Mouse (Mus musculus) G1E (cell line): ENCODE data around the gene Aph1a. TPM values are rescaled to one million over a fixed set of nuclear protein-coding genes. Genes with fewer than 3 reads are reported as not detected.
"Not testable (repeated sequence)": the region's sequence is repeated elsewhere in the genome, so short reads cannot be mapped to it uniquely, and the experiment has no call there.

Source experiments
- ATAC-seq: 2 replicates; pipeline ENCODE4 v1.8.0; 2016; ENCODE audit warnings: mild to moderate bottlenecking; ENCODE audit not compliant: insufficient number of reproducible peaks, poor library complexity, low FRiP score, severe bottlenecking; ENCODE audit errors: extremely low read depth
- DNase-seq: peaks from one replicate; pipeline ENCODE4 v3.0.0; 2012; ENCODE audit warnings: low spot score
- H3K27me3 ChIP-seq: 2 replicates; pipeline ENCODE4 v1.6.1; 2012; ENCODE audit warnings: mild to moderate bottlenecking, low read length, inconsistent platforms; ENCODE audit not compliant: insufficient read depth
- H3K36me3 ChIP-seq: replicated peaks from 2 replicates; pipeline ENCODE3; 2012; ENCODE audit warnings: mild to moderate bottlenecking, inconsistent platforms
- H3K4me1 ChIP-seq: 2 replicates; pipeline ENCODE4 v1.6.1; 2012; ENCODE audit warnings: low read depth, low read length, inconsistent platforms, mixed read lengths; ENCODE audit not compliant: insufficient read depth
- H3K4me3 ChIP-seq: 2 replicates; pipeline ENCODE4 v1.5.1; 2012; ENCODE audit warnings: low read depth, mild to moderate bottlenecking, inconsistent platforms, low read length, moderate library complexity, mixed read lengths
- H3K9me3 ChIP-seq: replicated peaks from 2 replicates; pipeline ENCODE4 v1.6.1; 2012; ENCODE audit warnings: inconsistent platforms
- CTCF ChIP-seq: IDR thresholded peaks from 2 replicates; pipeline ENCODE4 v1.5.1; 2012; ENCODE audit warnings: low read depth, low read length, inconsistent platforms, mixed read lengths
- GATA1 ChIP-seq: IDR thresholded peaks from 2 replicates; pipeline ENCODE4 v1.6.1; 2012; ENCODE audit warnings: borderline replicate concordance, low read length, inconsistent platforms, mixed read lengths
- GATA2 ChIP-seq: IDR thresholded peaks from 2 replicates; pipeline ENCODE4 v1.6.1; 2012; ENCODE audit warnings: low read depth, low read length, inconsistent platforms, borderline replicate concordance
- POLR2AphosphoS5 ChIP-seq: IDR thresholded peaks from 2 replicates; pipeline ENCODE4 v1.6.1; 2012; ENCODE audit warnings: low read depth, low read length, inconsistent platforms; ENCODE audit not compliant: insufficient replicate concordance
- TAL1 ChIP-seq: conservative IDR thresholded peaks from 2 replicates; pipeline ENCODE4 v1.6.1; 2012; ENCODE audit warnings: low read depth, low read length, inconsistent platforms, mixed read lengths
- polyA plus RNA-seq: library from polyadenylated mRNA; stranded (reverse); fragments of >175 nt; gene quantifications from 2 replicates; pipeline ENCODE4 v1.2.3, GENCODE M21; 2012
- total RNA-seq, 2 experiments: library from RNA; stranded (forward) in 1 of 2; stranded (reverse) in 1 of 2; fragments of 200-1000 nt in 1 of 2; fragments of >200 nt in 1 of 2; fragmentation: Nextera tagmentation in 1 of 2; gene quantifications; 2 replicates each; pipeline ENCODE4 v1.2.3; 2014 to 2017

Aph1a gene
- total RNA-seq (2014; fragmentation: Nextera tagmentation), result 27.5 and 35.0 TPM in 2 replicates
- total RNA-seq (2017), result 26.5 and 27.5 TPM in 2 replicates
- polyA plus RNA-seq, result 90.6 and 102 TPM in 2 replicates

DNA sequence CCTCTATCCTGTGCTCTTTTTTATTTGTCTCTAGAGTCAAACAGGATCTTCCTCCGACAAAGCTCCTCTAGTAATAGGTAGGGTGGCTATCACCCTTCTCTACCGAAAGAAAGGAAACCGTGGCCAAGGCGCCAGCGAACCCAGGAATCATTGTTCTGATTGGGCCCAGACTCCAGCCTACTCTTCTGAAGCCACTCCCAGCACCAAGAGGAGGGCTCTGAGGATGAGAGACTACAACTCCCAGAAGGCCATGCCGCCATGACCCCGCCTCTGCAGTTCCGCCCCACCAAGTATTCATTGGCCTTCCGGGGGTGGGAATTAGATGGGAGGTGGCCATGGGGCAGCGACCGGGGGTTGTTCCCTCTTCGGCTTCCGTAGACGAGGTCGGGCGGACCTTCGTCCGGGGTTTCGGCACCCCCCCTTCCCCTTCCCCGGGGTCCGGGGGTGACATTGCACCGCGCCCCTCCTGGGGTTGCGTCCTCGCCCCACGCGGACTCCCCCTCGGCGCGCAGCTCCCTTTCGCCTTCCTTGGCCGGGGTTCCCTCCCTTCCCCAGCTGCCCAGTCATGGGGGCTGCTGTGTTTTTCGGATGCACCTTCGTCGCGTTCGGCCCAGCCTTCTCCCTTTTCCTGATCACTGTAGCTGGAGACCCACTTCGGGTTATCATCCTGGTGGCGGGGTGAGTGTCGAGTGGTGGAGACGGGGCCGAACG, at the start of gene Aph1a:
Gene Aph1a, plus strand, starts transcription at position 364 of the 711 bp plus-strand sequence.
- peak; percentile 99 for ATAC-seq
- peaks cover 40% of the 10 kb centered on the region for H3K4me1 ChIP-seq

DNA sequence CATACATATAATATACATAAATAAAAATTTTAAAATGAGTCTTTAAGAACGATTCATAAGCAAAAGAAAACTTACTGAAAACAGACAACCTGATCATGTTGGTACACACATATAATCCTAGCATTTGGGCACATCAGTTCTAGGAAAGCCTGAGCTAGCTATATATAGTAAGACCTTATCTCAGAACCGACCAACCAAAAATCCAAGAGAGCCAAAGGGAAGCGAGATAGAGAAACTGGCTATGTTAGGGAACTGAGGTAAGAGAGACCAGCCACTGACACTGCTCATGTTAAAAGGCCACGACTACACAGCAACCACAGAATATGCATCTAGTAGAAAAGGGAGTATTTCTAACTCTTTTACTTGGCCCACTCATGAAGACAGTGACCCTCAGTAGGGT, 43.2 kb upstream of the Aph1a start:
- Histone ChIP-seq H3K4me3 (no peak overlapping the region), H3K36me3 (peaks cover 79% of the 10 kb centered on the region), H3K4me1 (peaks cover 36% of the 10 kb centered on the region), H3K27me3 (no peaks in the 10 kb centered on the region), H3K9me3 (no peaks in the 10 kb centered on the region)
- DNase-seq (no peak), ATAC-seq (no peak)
- TF ChIP-seq TAL1 (no peak), CTCF (no peak), POLR2AphosphoS5 (no peak), GATA2 (no peak), GATA1 (no peak)

More for the DNA sequence above, at the start of gene Aph1a:
- H3K4me3 ChIP-seq, result peak within 1 kb of the TSS; percentile 77
- peaks cover 30% of the 10 kb centered on the region for H3K36me3 ChIP-seq
- not testable (repeated sequence) for H3K9me3 ChIP-seq, H3K27me3 ChIP-seq
- DNase-seq, result peak; percentile 99

DNA sequence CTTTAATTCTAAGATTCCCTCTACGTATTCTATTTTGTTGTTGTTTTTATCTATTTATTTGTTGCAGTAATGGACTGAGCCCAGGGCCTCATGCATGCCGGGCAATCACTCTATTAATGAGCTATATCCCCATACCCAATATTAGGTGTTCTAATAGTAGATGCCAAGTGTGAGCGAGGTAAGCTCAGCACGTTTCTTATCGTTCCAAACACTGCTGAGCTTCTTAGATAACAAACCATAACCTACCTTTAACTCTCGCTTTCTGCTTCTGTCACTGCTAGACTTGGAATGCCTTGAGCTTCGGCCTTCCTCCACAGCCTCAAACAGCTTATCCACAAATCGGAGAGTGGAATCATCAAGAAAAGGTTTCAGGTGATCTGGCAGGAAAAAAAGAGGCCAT, 42.5 kb upstream of the Aph1a start:
- Histone ChIP-seq H3K4me1 (peaks cover 39% of the 10 kb centered on the region), H3K4me3 (no peak overlapping the region; the same call in 1 of the 2 replicates), H3K9me3 (no peaks in the 10 kb centered on the region), H3K27me3 (no peaks in the 10 kb centered on the region), H3K36me3 (peaks cover 72% of the 10 kb centered on the region)
- peak; percentile 36; the same call in 1 of the 2 replicates for TF ChIP-seq TAL1
- no peak for TF ChIP-seq POLR2AphosphoS5
- no peak for TF ChIP-seq GATA2
- no peak for TF ChIP-seq GATA1
- no peak for DNase-seq
- no peak for ATAC-seq

DNA sequence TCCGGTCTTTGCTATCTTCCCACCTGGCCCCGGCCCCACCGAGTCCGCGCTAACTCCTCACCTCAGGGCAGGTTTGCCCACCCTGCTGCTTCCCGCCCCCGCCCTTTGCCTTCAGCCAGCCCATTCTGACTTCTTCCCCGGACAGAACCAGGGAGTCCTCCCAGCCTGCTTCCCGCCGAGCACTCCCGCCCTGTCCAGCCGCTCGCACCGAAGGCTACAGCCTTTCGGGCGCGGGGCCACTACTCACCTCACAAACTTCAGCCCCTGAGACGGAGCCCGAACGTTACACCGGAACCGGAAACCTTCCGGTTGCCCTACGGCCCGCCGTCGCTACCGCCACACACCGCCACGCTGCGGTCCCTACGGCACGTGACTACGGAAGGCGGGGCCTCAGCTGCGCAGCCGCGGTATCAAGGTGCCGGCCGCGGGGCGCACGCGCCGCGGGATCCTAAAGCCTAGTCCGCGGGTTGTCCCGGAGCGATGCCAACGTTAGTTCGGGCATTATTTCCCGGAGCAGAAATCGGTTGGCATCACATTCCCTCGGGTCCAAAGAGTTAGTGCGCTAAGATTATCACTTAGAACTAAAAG, 38.2 kb upstream of the Aph1a start, which contains the start of gene Prpf3:
Gene Prpf3, minus strand, starts transcription at position 384 of the 588 bp plus-strand sequence.
- DNase-seq (peak; percentile 85), ATAC-seq (peak; percentile 89)
- peak within 1 kb of the TSS; percentile 91 for H3K4me3 ChIP-seq
- H3K9me3 ChIP-seq, result no peaks in the 10 kb centered on the region
- H3K36me3 ChIP-seq, result peaks cover 35% of the 10 kb centered on the region
- H3K27me3 ChIP-seq, result no peaks in the 10 kb centered on the region
- TF ChIP-seq GATA2 (no peak), POLR2AphosphoS5 (no peak), GATA1 (no peak), CTCF (no peak), TAL1 (no peak)
- H3K4me1 ChIP-seq, result peaks cover 39% of the 10 kb centered on the region

DNA sequence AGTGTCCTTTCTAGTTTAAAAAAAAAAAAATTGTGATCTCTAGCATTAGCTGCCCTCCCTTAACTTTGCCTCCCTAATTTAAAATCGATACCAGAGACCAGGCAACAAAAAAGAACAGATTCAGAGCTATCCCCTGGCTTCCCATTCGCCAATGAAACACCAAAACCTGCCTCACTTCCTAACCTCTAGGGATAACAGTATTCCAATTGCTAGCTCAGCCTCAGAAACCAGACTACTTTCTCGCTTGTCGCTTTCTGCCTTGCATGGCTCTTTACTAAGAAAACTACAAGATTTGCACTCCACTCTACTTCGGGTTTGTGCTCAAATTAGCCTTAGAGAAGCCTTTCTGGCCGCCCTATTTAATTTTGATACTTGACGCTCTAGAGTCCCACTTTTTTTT, 37.7 kb upstream of the Aph1a start:
- Histone ChIP-seq H3K9me3 (no peaks in the 10 kb centered on the region), H3K4me3 (peak overlapping the region; percentile 91), H3K36me3 (peaks cover 32% of the 10 kb centered on the region), H3K27me3 (no peaks in the 10 kb centered on the region), H3K4me1 (peaks cover 35% of the 10 kb centered on the region)
- DNase-seq (no peak), ATAC-seq (no peak)
- TF ChIP-seq POLR2AphosphoS5, result no peak; the same call in 1 of the 2 replicates
- no peak for TF ChIP-seq TAL1
- TF ChIP-seq GATA2, result no peak
- no peak for TF ChIP-seq GATA1
- TF ChIP-seq CTCF, result no peak

DNA sequence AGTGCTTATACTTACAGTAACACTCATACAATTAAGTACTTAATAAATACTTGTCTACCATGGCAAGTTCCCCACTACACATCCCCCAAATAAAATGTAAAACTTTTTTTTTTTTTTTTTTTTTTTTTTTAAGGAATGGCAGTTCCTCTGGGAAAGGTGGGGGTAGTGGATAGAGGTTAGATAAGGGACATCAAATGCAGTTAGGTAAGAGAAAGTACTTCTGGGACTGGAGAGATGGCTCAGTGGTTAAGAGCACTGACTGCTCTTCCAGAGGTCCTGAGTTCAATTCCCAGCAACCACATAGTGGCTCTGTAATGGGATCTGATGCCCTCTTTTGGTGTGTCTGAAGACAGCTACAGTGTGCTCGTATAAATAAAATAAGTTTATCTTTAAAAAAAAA, 36.7 kb upstream of the Aph1a start:
- not testable (repeated sequence) for H3K4me3 ChIP-seq, H3K27me3 ChIP-seq, ATAC-seq, DNase-seq, H3K9me3 ChIP-seq
- Histone ChIP-seq H3K4me1 (peaks cover 29% of the 10 kb centered on the region), H3K36me3 (peaks cover 25% of the 10 kb centered on the region)

DNA sequence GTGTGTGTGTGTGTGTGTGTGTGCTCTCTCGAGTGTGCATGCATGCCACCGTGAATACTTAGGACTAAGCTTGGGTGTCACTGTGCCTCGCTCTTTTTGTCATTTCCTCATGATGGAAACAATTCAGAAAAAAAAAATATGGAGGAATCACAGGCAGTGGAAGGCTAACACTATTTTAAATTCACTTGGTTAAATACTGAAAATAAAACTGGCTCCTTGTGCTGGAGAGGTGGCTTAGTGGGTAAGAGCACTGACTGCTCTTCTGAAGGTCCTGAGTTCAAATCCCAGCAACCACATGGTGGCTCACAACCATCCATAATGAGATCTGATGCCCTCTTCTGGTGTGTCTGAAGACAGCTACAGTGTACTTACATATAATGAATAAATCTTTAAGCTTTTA, 35.5 kb upstream of the Aph1a start:
- not testable (repeated sequence) for DNase-seq, H3K9me3 ChIP-seq, H3K4me3 ChIP-seq, H3K27me3 ChIP-seq, ATAC-seq
- Histone ChIP-seq H3K4me1 (peaks cover 21% of the 10 kb centered on the region), H3K36me3 (peaks cover 20% of the 10 kb centered on the region)
